Mouse (Mus musculus) c-Kit-positive CD71-positive TER-119-negative erythroid progenitor cells, embryonic 14.5 days (primary cell): ENCODE measurements at regions not wholly inside any gene's neighbourhood (a gene's known extent, or its start where the extent isn't known, plus 50 kb on each side); places are given as distances from the start of the nearest gene placed in this dataset.

Experiments
- DNase-seq: peaks from one replicate; pipeline ENCODE4 v3.0.0-alpha.2; 2013; ENCODE audit warnings: low read depth

- DNase-seq = no peak
Observed at GRCm38 (mm10) chr6:49999365-49999764, 110.7 kb upstream of the Mpp6 start.

GRCm38 (mm10) chr6:50008074-50008473 is 102.0 kb upstream of the Mpp6 start:
- DNase-seq = no peak

GRCm38 (mm10) chr6:50008869-50009268 is 101.2 kb upstream of the Mpp6 start:
- no peak for DNase-seq

GRCm38 (mm10) chr6:50009339-50009738 is 100.7 kb upstream of the Mpp6 start:
- no peak for DNase-seq

- DNase-seq = no peak
Observed at GRCm38 (mm10) chr6:50009856-50010255, 100.2 kb upstream of the Mpp6 start.

GRCm38 (mm10) chr6:50011071-50011470 is 99.0 kb upstream of the Mpp6 start:
- DNase-seq = no peak

- DNase-seq = no peak
Observed at GRCm38 (mm10) chr6:50011746-50012453, 98.1 kb upstream of the Mpp6 start.

GRCm38 (mm10) chr6:50013067-50013466 is 97.0 kb upstream of the Mpp6 start:
- no peak for DNase-seq

GRCm38 (mm10) chr6:50013842-50014241 is 96.2 kb upstream of the Mpp6 start:
- DNase-seq = no peak

- DNase-seq = no peak
Observed at GRCm38 (mm10) chr6:50027981-50028380, 82.1 kb upstream of the Mpp6 start.

GRCm38 (mm10) chr6:50029895-50030515 is 80.0 kb upstream of the Mpp6 start:
- DNase-seq = peak; percentile 15

GRCm38 (mm10) chr6:50031356-50031755 is 78.7 kb upstream of the Mpp6 start:
- no peak for DNase-seq

GRCm38 (mm10) chr6:50032894-50033595 is 77.0 kb upstream of the Mpp6 start:
- DNase-seq = no peak

- no peak for DNase-seq
Observed at GRCm38 (mm10) chr6:50037614-50038013, 72.4 kb upstream of the Mpp6 start.

- no peak for DNase-seq
Observed at GRCm38 (mm10) chr6:50038369-50038768, 71.7 kb upstream of the Mpp6 start.

GRCm38 (mm10) chr6:50041044-50041443 is 69.0 kb upstream of the Mpp6 start:
- no peak for DNase-seq

GRCm38 (mm10) chr6:50042127-50042526 is 67.9 kb upstream of the Mpp6 start:
- DNase-seq = no peak

GRCm38 (mm10) chr6:50044165-50044564 is 65.9 kb upstream of the Mpp6 start:
- no peak for DNase-seq

GRCm38 (mm10) chr6:50046721-50047120 is 63.3 kb upstream of the Mpp6 start:
- DNase-seq = no peak

- DNase-seq = no peak
Observed at GRCm38 (mm10) chr6:50052416-50052815, 57.6 kb upstream of the Mpp6 start.

GRCm38 (mm10) chr6:50053086-50053485 is 57.0 kb upstream of the Mpp6 start:
- no peak for DNase-seq

- no peak for DNase-seq
Observed at GRCm38 (mm10) chr6:50054233-50054632, 55.8 kb upstream of the Mpp6 start.

- DNase-seq = no peak
Observed at GRCm38 (mm10) chr6:50058596-50058995, 51.4 kb upstream of the Mpp6 start.
